Mouse (Mus musculus) heart, embryonic 12.5 days (tissue): ENCODE results near the gene Tspan2. TPM values are rescaled to one million over a fixed set of nuclear protein-coding genes. Genes with fewer than 3 reads are reported as not detected.

Experiments used
- ATAC-seq: fragments of 200-750 bp; cut with Nextera tagmentation; 2 replicates; pipeline ENCODE4 v1.8.0; 2017; ENCODE audit warnings: moderate TSS enrichment, moderate library complexity; ENCODE audit not compliant: insufficient number of reproducible peaks, low FRiP score
- H3K27ac ChIP-seq: fragments of 300-500 bp; sonication (generic); 2 replicates; pipeline ENCODE4 v1.5.1; 2016; ENCODE audit warnings: mild to moderate bottlenecking, moderate library complexity; ENCODE audit not compliant: poor library complexity, severe bottlenecking
- H3K27me3 ChIP-seq: fragments of 300-500 bp; sonication (generic); replicated peaks from 2 replicates; pipeline ENCODE4 v1.6.1; 2016; ENCODE audit warnings: mild to moderate bottlenecking, moderate library complexity
- H3K36me3 ChIP-seq: fragments of 300-500 bp; sonication (generic); 2 replicates; pipeline ENCODE4 v1.6.1; 2016; ENCODE audit warnings: mild to moderate bottlenecking, moderate library complexity
- H3K4me1 ChIP-seq: fragments of 300-500 bp; sonication (generic); replicated peaks from 2 replicates; pipeline ENCODE4 v1.6.1; 2016; ENCODE audit warnings: mild to moderate bottlenecking
- H3K4me2 ChIP-seq: fragments of 300-500 bp; sonication (generic); 2 replicates; pipeline ENCODE4 v1.6.1; 2016; ENCODE audit warnings: mild to moderate bottlenecking, moderate library complexity
- H3K4me3 ChIP-seq: fragments of 300-500 bp; sonication (generic); 2 replicates; pipeline ENCODE4 v1.5.1; 2016; ENCODE audit warnings: mild to moderate bottlenecking
- H3K9ac ChIP-seq: fragments of 300-500 bp; sonication (generic); 2 replicates; pipeline ENCODE4 v1.6.1; 2016; ENCODE audit warnings: mild to moderate bottlenecking, moderate library complexity
- H3K9me3 ChIP-seq: fragments of 300-500 bp; sonication (generic); replicated peaks from 2 replicates; pipeline ENCODE4 v1.6.1; 2016; ENCODE audit warnings: mild to moderate bottlenecking, moderate library complexity
- WGBS: fragments of 180-500 bp; shearing (Covaris S2); methylation state at CpG from one replicate; pipeline ENCODE4 v1.1.7; 2016; 5-methylcytosine and 5-hydroxymethylcytosine counted together
- polyA plus RNA-seq: library from polyadenylated mRNA; unstranded; fragments of >200 nt; fragmentation: Nextera tagmentation; extraction: Ambion mirVana; gene quantifications from 2 replicates; pipeline ENCODE4 v1.2.1, GENCODE M21; 2016

The Tspan2 gene
- polyA plus RNA-seq: 36.0 and 37.0 TPM in 2 replicates

- WGBS: under 1% methylated on average over 53 of the region's 54 CpGs
- Histone ChIP-seq H3K9me3 (no peaks in the 10 kb centered on the region), H3K4me2 (peak within 1 kb of the TSS; percentile 95), H3K27ac (peak within 1 kb of the TSS; percentile 96), H3K4me1 (peaks cover 49% of the 10 kb centered on the region), H3K4me3 (peak within 1 kb of the TSS; percentile 87), H3K9ac (peak within 1 kb of the TSS; percentile 93), H3K27me3 (no peaks in the 10 kb centered on the region), H3K36me3 (no peaks in the 10 kb centered on the region)
- ATAC-seq: peak; percentile 86
These were observed at the start of gene Tspan2 for GRCm38 (mm10) chr3:102734313-102735030. TSS of gene Tspan2 (plus strand) at chr3:102734529.

- WGBS: 81% methylated on average over 5 of the region's 5 CpGs
- H3K36me3 ChIP-seq: no peaks in the 10 kb centered on the region
- ATAC-seq: no peak
These were observed 47.5 kb upstream of the Tspan2 start for GRCm38 (mm10) chr3:102686861-102687260.

GRCm38 (mm10) chr3:102687852-102688251 is 46.5 kb upstream of the Tspan2 start:
- WGBS: 78% methylated on average over 8 of the region's 8 CpGs
- Histone ChIP-seq H3K36me3 (no peaks in the 10 kb centered on the region), H3K4me3 (no peak overlapping the region), H3K4me1 (peaks cover 3% of the 10 kb centered on the region), H3K4me2 (no peak overlapping the region), H3K9ac (no peak overlapping the region), H3K27me3 (no peaks in the 10 kb centered on the region; the same call in 1 of the 2 replicates), H3K9me3 (no peaks in the 10 kb centered on the region), H3K27ac (no peak overlapping the region)
- no peak for ATAC-seq

More at GRCm38 (mm10) chr3:102686861-102687260, 47.5 kb upstream of the Tspan2 start:
- Histone ChIP-seq H3K27ac (no peak overlapping the region), H3K4me3 (no peak overlapping the region), H3K9ac (no peak overlapping the region), H3K27me3 (no peaks in the 10 kb centered on the region; the same call in 1 of the 2 replicates), H3K4me2 (no peak overlapping the region), H3K4me1 (peaks cover 5% of the 10 kb centered on the region), H3K9me3 (no peaks in the 10 kb centered on the region)

GRCm38 (mm10) chr3:102691802-102692484 is 42.4 kb upstream of the Tspan2 start:
- WGBS: 38% methylated on average over 11 of the region's 11 CpGs
- no peak overlapping the region for H3K4me2 ChIP-seq
- no peaks in the 10 kb centered on the region for H3K36me3 ChIP-seq
- no peak overlapping the region for H3K27ac ChIP-seq
- no peak overlapping the region for H3K4me3 ChIP-seq
- H3K9me3 ChIP-seq: no peaks in the 10 kb centered on the region
- no peak overlapping the region for H3K9ac ChIP-seq
- ATAC-seq: 0 out of 2 replicates have a peak, but pooled peaks have one; percentile 48
- H3K27me3 ChIP-seq: 0 out of 2 replicates have a peak, but pooled peaks cover 4% of the 10 kb centered on the region
- H3K4me1 ChIP-seq: no peaks in the 10 kb centered on the region

GRCm38 (mm10) chr3:102692758-102693325 is 41.5 kb upstream of the Tspan2 start:
- Histone ChIP-seq H3K27ac (no peak overlapping the region), H3K36me3 (no peaks in the 10 kb centered on the region), H3K9me3 (no peaks in the 10 kb centered on the region), H3K4me1 (no peaks in the 10 kb centered on the region), H3K4me2 (no peak overlapping the region), H3K27me3 (0 out of 2 replicates have a peak, but pooled peaks cover 4% of the 10 kb centered on the region), H3K9ac (no peak overlapping the region), H3K4me3 (no peak overlapping the region)
- no peak for ATAC-seq
- 76% methylated on average over 7 of the region's 7 CpGs for WGBS

GRCm38 (mm10) chr3:102698127-102698526 is 36.2 kb upstream of the Tspan2 start:
- H3K4me1 ChIP-seq: 0 out of 2 replicates have a peak, but pooled peaks cover 3% of the 10 kb centered on the region
- 62% methylated on average over 2 of the region's 2 CpGs for WGBS
- no peak overlapping the region for H3K4me2 ChIP-seq
- H3K27me3 ChIP-seq: 0 out of 2 replicates have a peak, but pooled peaks cover 7% of the 10 kb centered on the region
- H3K36me3 ChIP-seq: no peaks in the 10 kb centered on the region
- H3K9me3 ChIP-seq: no peaks in the 10 kb centered on the region
- ATAC-seq: 0 out of 2 replicates have a peak, but pooled peaks have one; percentile 20
- no peak overlapping the region for H3K9ac ChIP-seq
- H3K27ac ChIP-seq: no peak overlapping the region
- no peak overlapping the region for H3K4me3 ChIP-seq

- Histone ChIP-seq H3K9me3 (no peaks in the 10 kb centered on the region), H3K27ac (no peak overlapping the region), H3K4me3 (no peak overlapping the region), H3K4me1 (0 out of 2 replicates have a peak, but pooled peaks cover 3% of the 10 kb centered on the region), H3K36me3 (no peaks in the 10 kb centered on the region), H3K27me3 (0 out of 2 replicates have a peak, but pooled peaks cover 4% of the 10 kb centered on the region), H3K9ac (no peak overlapping the region), H3K4me2 (no peak overlapping the region)
- no peak for ATAC-seq
- 59% methylated on average over 4 of the region's 4 CpGs for WGBS
These were observed 33.0 kb upstream of the Tspan2 start for GRCm38 (mm10) chr3:102701303-102701702.

- no peak overlapping the region for H3K4me3 ChIP-seq
- H3K4me1 ChIP-seq: 0 out of 2 replicates have a peak, but pooled peaks cover 3% of the 10 kb centered on the region
- H3K4me2 ChIP-seq: no peak overlapping the region
- H3K36me3 ChIP-seq: no peaks in the 10 kb centered on the region
- H3K9me3 ChIP-seq: no peaks in the 10 kb centered on the region
- ATAC-seq: 0 out of 2 replicates have a peak, but pooled peaks have one; percentile 33
- H3K27me3 ChIP-seq: 0 out of 2 replicates have a peak, but pooled peaks cover 4% of the 10 kb centered on the region
- WGBS: 41% methylated on average over 7 of the region's 7 CpGs
- no peak overlapping the region for H3K9ac ChIP-seq
- H3K27ac ChIP-seq: no peak overlapping the region
These were observed 32.3 kb upstream of the Tspan2 start for GRCm38 (mm10) chr3:102701902-102702544.

- Histone ChIP-seq H3K4me2 (no peak overlapping the region), H3K4me1 (0 out of 2 replicates have a peak, but pooled peaks cover 3% of the 10 kb centered on the region), H3K27me3 (0 out of 2 replicates have a peak, but pooled peaks cover 4% of the 10 kb centered on the region), H3K9ac (no peak overlapping the region), H3K27ac (no peak overlapping the region), H3K9me3 (no peaks in the 10 kb centered on the region), H3K36me3 (no peaks in the 10 kb centered on the region), H3K4me3 (no peak overlapping the region)
- WGBS: 56% methylated on average over 4 of the region's 4 CpGs
- ATAC-seq: no peak
These were observed 30.3 kb upstream of the Tspan2 start for GRCm38 (mm10) chr3:102704001-102704401.

GRCm38 (mm10) chr3:102708599-102708998 is 25.7 kb upstream of the Tspan2 start:
- Histone ChIP-seq H3K27ac (no peak overlapping the region), H3K36me3 (no peaks in the 10 kb centered on the region), H3K4me1 (no peaks in the 10 kb centered on the region), H3K9me3 (no peaks in the 10 kb centered on the region), H3K9ac (no peak overlapping the region), H3K4me3 (no peak overlapping the region), H3K4me2 (no peak overlapping the region), H3K27me3 (0 out of 2 replicates have a peak, but pooled peaks cover 4% of the 10 kb centered on the region)
- no peak for ATAC-seq
- 67% methylated on average over 9 of the region's 9 CpGs for WGBS
